Mouse (Mus musculus) olfactory bulb, adult 2 months (tissue): ENCODE results near the gene Dync1li2. TPM values are rescaled to one million over a fixed set of nuclear protein-coding genes. Genes with fewer than 3 reads are reported as not detected.

Source experiments
- H3K27ac ChIP-seq: fragments of 200-500 bp; 2 replicates; pipeline ENCODE4 v1.5.1; 2012; ENCODE audit warnings: low read depth, low read length; ENCODE audit not compliant: insufficient read depth
- H3K4me1 ChIP-seq: fragments of 200-500 bp; 2 replicates; pipeline ENCODE4 v1.6.1; 2012; ENCODE audit warnings: low read length; ENCODE audit not compliant: control insufficient read depth, insufficient read depth
- H3K4me3 ChIP-seq: fragments of 200-500 bp; 2 replicates; pipeline ENCODE4 v1.5.1; 2012; ENCODE audit warnings: mild to moderate bottlenecking, low read depth, low read length, moderate library complexity; ENCODE audit not compliant: insufficient read depth
- CTCF ChIP-seq: fragments of 200-500 bp; IDR thresholded peaks from 2 replicates; pipeline ENCODE4 v1.5.1; 2012; ENCODE audit warnings: low read depth, mild to moderate bottlenecking, low read length, moderate library complexity; ENCODE audit not compliant: insufficient read depth
- POLR2A ChIP-seq: fragments of 200-500 bp; IDR thresholded peaks from 2 replicates; pipeline ENCODE4 v1.6.1; 2012; ENCODE audit warnings: mild to moderate bottlenecking, low read depth, low read length, moderate library complexity; ENCODE audit not compliant: insufficient read depth
- WGBS: fragments of 180-500 bp; shearing (Covaris S2); methylation state at CpG from one replicate; pipeline ENCODE4 v1.1.7; 2018; 5-methylcytosine and 5-hydroxymethylcytosine counted together
- polyA plus RNA-seq: library from polyadenylated mRNA; stranded (reverse); fragments of >200 nt; gene quantifications from 2 replicates; pipeline ENCODE4 v1.2.4, GENCODE M21; 2012; ENCODE audit warnings: low replicate concordance; ENCODE audit not compliant: missing spikeins, insufficient read depth, insufficient read length

The Dync1li2 gene
- polyA plus RNA-seq, 1 experiment = 65.6 TPM

- H3K27ac ChIP-seq = no peak overlapping the region
- peak overlapping the region; percentile 64 for H3K4me3 ChIP-seq
- H3K4me1 ChIP-seq = peaks cover 8% of the 10 kb centered on the region
- 25% methylated on average over 7 of the region's 7 CpGs for WGBS
- TF ChIP-seq CTCF (no peak), POLR2A (no peak)
Measured at GRCm38 (mm10) chr8:104441613-104442012, 1.2 kb downstream of the Dync1li2 start.

DNA sequence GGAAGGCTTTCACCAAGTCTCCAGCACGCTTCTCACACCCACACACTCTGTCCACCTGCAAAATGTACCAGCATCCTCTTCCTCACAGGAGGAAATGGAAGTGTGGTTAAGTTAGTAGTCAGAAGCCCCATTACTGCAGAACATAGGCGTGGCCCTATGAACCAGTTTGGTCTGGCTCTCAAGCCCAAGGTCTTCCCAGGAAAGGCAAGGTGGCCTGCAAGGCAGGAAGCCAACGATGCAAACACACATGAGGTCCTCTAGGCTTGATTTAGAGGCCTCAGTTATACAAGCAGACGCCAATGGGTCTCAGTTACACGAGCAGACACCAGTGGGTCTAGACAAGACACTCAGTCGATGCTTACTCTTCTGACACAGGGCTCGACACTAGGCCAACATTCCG, 3.4 kb downstream of the Dync1li2 start:
- TF ChIP-seq POLR2A (no peak), CTCF (no peak)
- H3K4me3 ChIP-seq = no peak overlapping the region
- H3K27ac ChIP-seq = no peak overlapping the region
- peaks cover 23% of the 10 kb centered on the region for H3K4me1 ChIP-seq
- WGBS = 91% methylated on average over 8 of the region's 8 CpGs

DNA sequence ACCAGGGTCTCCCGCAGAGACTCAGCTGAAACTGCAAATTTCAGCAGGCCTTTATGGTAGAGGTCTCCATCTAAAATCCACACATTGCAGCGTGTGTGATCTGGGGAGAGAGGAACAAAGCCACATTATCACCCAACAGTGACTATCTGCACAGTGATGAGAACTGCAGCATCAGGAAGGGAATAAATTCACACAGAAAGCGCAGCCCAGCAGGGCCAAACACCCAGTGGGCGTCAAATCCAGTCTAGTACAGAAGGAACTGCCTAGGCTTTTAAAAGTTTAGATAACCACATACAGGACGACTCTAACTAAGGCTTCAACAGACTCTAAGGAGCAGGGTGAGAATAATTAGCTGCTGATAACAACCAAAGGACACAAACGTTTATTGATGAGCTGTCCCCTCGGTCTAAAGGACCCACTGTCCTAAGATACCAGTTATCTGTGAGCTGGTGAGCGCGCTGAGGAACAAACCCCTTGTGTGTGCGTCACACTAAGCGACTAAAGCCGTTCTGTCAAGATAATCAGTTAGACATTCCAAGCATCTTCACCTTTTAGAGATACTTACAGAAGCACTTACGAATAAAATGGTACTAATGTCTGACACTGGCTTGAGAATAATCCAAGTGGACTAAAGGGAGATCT, 5.2 kb downstream of the Dync1li2 start:
- no peak for TF ChIP-seq CTCF
- TF ChIP-seq POLR2A = no peak
- 88% methylated on average over 13 of the region's 13 CpGs for WGBS
- H3K4me3 ChIP-seq = no peak overlapping the region
- peaks cover 25% of the 10 kb centered on the region for H3K4me1 ChIP-seq
- no peak overlapping the region for H3K27ac ChIP-seq

DNA sequence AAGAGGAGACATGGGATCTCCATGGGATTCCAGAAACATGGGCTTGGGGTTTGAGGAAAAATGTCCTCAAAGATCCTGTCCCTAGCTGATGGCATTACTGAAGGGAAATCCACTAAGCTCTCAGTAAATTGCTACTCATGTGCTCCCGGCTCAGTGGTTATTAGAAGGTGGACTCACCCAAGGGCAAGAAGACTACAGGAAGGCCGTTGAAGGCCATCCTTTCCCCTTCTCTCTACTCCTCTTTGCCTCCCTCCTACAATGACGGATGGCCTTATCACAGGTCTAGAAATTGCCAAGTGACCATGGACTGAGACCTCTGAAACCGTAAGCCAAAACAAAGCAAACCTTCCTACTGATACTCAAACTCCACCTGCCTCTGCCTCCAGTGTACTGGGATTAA, 6.3 kb downstream of the Dync1li2 start:
- Histone ChIP-seq H3K4me3 (no peak overlapping the region), H3K27ac (peak overlapping the region; percentile 77), H3K4me1 (peaks cover 25% of the 10 kb centered on the region)
- TF ChIP-seq CTCF (no peak), POLR2A (no peak)
- 68% methylated on average over 4 of the region's 4 CpGs for WGBS

DNA sequence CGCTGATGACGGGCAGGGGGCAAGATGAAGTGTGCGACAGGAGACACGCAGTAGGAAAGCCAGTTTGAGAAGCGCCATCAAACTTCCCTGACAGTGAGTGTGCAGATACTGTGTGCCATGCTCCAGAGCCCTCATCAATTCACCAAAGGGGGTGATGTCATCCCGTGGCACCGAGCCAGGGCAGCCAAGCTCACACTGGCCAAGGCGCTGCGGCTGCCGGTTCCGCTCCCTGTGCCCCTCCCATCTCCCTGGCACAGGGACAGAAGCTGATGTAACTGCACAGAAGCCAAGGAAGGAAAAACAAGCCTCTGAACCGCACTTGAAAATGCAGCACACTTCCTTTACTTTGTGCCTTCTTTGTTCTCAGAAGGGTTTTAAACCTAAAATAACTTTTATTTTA, 6.8 kb downstream of the Dync1li2 start:
- WGBS = 9% methylated on average over 12 of the region's 12 CpGs
- Histone ChIP-seq H3K27ac (peak overlapping the region; percentile 61), H3K4me3 (peak overlapping the region; percentile 1; the same call in 1 of the 2 replicates), H3K4me1 (peaks cover 23% of the 10 kb centered on the region)
- no peak for TF ChIP-seq CTCF
- TF ChIP-seq POLR2A = no peak

DNA sequence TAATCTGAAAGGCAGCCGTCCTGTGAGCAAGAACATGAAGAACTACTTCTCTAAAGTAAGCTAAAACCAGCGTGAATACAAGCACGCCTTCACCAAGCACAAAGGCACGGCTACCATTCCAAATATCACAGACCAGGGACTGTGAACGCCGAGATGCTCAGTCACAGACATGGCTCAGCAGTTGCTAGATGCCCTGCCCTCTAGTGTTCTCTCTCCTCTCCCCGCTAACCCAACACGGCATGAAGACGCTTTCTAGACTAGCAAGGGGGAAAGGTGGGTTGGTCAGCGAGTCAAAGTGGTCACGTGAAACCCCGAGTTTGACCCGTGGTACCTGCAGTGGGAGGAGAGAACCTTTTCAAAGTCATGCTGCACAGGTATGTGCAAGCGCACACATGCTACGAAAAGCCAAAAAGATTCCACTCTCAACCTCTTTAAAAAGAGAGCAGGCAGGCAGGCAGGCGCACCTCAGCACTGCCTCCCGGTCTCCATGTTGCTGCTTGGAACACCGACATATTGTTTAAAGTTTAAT, 8.0 kb downstream of the Dync1li2 start:
- no peak overlapping the region for H3K4me3 ChIP-seq
- H3K27ac ChIP-seq = peak overlapping the region; percentile 20

GRCm38 (mm10) chr8:104434275-104434674, 8.6 kb downstream of the Dync1li2 start:
- TF ChIP-seq POLR2A = no peak
- no peak for TF ChIP-seq CTCF
- 48% methylated on average over 4 of the region's 4 CpGs for WGBS
- no peak overlapping the region for H3K27ac ChIP-seq
- peaks cover 19% of the 10 kb centered on the region for H3K4me1 ChIP-seq
- no peak overlapping the region for H3K4me3 ChIP-seq

More for the DNA sequence above, 8.0 kb downstream of the Dync1li2 start:
- WGBS = 51% methylated on average over 18 of the region's 18 CpGs
- TF ChIP-seq POLR2A = no peak
- TF ChIP-seq CTCF = no peak
- H3K4me1 ChIP-seq = peaks cover 22% of the 10 kb centered on the region

DNA sequence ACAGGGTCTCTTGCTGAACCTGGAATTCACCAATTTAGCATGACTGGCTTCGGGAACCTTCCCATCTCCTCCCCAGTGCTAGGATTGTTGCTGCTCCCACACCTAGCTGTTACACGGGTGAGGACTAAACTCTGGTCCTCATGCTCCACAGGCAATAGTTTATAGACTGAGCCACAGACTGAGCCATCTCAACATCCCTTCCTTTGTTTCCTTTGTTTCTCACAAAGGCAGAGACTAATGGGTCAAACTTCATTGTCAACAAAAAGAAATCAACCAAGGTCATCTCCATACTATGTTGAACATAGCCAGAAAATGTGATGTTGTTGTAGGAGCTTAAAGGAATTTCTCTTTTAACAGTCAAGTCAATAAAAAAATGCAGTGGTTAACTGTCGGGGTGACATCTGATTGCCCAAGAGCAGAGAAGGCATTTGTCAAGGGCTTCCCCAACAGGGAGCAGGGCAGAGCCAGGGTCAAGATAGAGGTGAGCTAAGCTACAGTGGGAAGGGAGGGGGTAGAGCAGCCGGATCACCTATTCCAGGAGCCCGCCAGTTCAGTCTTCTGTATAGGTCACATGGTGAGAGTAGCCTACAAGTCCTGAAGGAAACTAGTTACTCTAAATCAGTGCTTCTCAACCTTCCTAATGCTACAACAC, 9.5 kb downstream of the Dync1li2 start:
- H3K4me1 ChIP-seq = peaks cover 19% of the 10 kb centered on the region
- no peak overlapping the region for H3K27ac ChIP-seq
- H3K4me3 ChIP-seq = no peak overlapping the region
- WGBS = 91% methylated on average over 5 of the region's 5 CpGs
- TF ChIP-seq CTCF = no peak
- no peak for TF ChIP-seq POLR2A

DNA sequence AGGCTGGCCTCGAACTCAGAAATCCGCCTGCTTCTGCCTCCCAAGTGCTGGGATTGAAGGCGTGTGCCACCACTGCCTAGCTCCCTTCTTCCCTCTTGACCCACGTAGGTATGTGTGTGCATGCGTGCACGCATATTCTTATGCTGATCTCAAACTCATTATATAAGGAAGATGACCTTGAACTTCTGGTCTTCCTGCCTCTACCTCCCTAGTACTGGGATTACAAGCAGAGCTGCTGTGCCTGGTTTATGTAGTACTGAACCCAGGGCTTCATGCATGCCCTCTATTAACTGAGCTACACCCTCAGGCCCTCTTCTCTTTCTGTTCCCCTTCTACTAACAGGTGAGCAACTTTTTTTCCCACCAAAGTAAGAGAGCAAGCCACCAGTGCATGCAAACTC, 10.2 kb downstream of the Dync1li2 start:
- TF ChIP-seq POLR2A (no peak), CTCF (no peak)
- 94% methylated on average over 6 of the region's 6 CpGs for WGBS
- Histone ChIP-seq H3K27ac (no peak overlapping the region), H3K4me3 (no peak overlapping the region), H3K4me1 (peaks cover 19% of the 10 kb centered on the region)
